Mouse (Mus musculus): ENCODE measurements around the gene Gmfb. TPM values are rescaled to one million over a fixed set of nuclear protein-coding genes. Genes with fewer than 3 reads are reported as not detected.

The Gmfb gene
- polyA plus RNA-seq, 1 experiment from 2014 or later, result 45.1 TPM

DNA sequence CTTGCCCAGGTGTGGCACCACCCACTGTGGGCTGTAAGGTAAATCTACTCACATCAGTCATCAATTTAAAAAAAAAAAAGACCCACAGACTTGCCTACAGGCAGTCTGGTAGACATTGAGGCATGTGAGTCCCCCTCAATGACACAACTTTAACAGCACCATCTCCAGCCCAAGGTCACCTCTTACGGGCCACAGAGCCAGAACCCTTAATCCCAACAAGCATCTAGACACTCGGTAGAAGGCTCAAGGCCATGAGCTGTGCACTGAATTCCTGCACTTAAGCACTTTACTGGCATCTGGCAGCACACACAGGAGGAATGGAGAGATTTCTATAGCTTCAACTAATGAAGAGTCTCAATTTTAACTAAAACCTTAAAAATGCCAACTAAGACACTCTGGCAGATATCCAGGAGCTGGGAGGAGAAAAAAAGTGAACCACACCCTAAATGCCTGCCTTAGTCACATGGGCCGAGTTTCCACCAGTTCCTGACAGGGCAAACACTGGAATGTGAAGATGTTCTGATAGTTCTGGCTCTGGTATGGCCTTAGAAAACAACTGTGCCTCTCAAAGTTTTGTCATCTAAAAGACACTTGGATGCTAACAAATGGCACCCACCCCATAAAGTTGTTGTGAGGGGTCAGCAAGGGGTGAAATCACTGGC is 21.2 kb downstream of the Gmfb start:
- no peaks in the 10 kb centered on the region for H3K27me3 ChIP-seq
- H3K4me1 ChIP-seq (replicated peaks), result no peaks in the 10 kb centered on the region
- H3K9me3 ChIP-seq (replicated peaks), result no peaks in the 10 kb centered on the region
- no peaks in the 10 kb centered on the region for H3K36me3 ChIP-seq
- no peak overlapping the region for H3K4me2 ChIP-seq
- no peak overlapping the region for H3K27ac ChIP-seq
- H3K4me3 ChIP-seq, result no peak overlapping the region
- ATAC-seq (replicated peaks; ENCODE audit: insufficient number of reproducible peaks, insufficient read depth, low FRiP score, low read depth), result no peak
- 51% methylated on average over 3 of the region's 3 CpGs for WGBS
- no peak overlapping the region for H3K9ac ChIP-seq

GRCm38 (mm10) chr14:46794157-46794556 is 27.9 kb downstream of the Gmfb start:
- no peaks in the 10 kb centered on the region for H3K36me3 ChIP-seq
- no peak overlapping the region for H3K4me3 ChIP-seq
- no peak overlapping the region for H3K4me2 ChIP-seq
- H3K27ac ChIP-seq, result no peak overlapping the region
- H3K9me3 ChIP-seq (replicated peaks), result no peaks in the 10 kb centered on the region
- H3K4me1 ChIP-seq (replicated peaks), result peaks cover 1% of the 10 kb centered on the region; the same call in 1 of the 2 replicates
- no peak overlapping the region for H3K9ac ChIP-seq
- no peak for ATAC-seq (replicated peaks; ENCODE audit: insufficient number of reproducible peaks, insufficient read depth, low FRiP score, low read depth)
- H3K27me3 ChIP-seq, result no peaks in the 10 kb centered on the region
- 84% methylated on average over 5 of the region's 5 CpGs for WGBS

- ATAC-seq (replicated peaks; ENCODE audit: insufficient number of reproducible peaks, insufficient read depth, low FRiP score, low read depth), result no peak
- WGBS, result 88% methylated on average over 6 of the region's 6 CpGs
- Histone ChIP-seq H3K9me3 (replicated peaks) (no peaks in the 10 kb centered on the region), H3K4me1 (replicated peaks) (peaks cover 17% of the 10 kb centered on the region), H3K27ac (no peak overlapping the region), H3K27me3 (no peaks in the 10 kb centered on the region), H3K9ac (no peak overlapping the region), H3K36me3 (no peaks in the 10 kb centered on the region), H3K4me3 (no peak overlapping the region), H3K4me2 (no peak overlapping the region)
Measured at GRCm38 (mm10) chr14:46790723-46791122, 31.3 kb downstream of the Gmfb start.

DNA sequence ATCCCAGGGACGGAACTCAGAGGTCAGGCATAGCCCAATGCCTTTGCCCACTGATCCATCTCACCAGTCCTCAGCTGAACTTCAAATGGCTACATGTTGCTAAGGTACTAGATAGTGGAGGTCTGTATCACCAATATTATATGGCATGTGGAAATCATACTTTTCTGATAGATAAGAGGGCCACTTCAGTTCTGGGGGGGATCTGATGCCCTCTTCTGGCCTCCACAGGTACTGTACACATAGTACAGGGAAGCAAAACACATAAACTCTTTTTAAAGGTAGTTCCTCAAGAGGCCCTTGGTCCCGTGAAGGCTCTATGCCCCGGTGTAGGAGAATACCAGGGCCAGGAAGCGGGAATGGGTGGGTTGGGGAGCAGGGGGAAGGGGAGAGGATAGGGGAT is 31.7 kb downstream of the Gmfb start:
- no peaks in the 10 kb centered on the region for H3K27me3 ChIP-seq
- no peak overlapping the region for H3K9ac ChIP-seq
- H3K4me3 ChIP-seq, result no peak overlapping the region
- H3K4me2 ChIP-seq, result no peak overlapping the region
- H3K27ac ChIP-seq, result no peak overlapping the region
- H3K36me3 ChIP-seq, result no peaks in the 10 kb centered on the region
- ATAC-seq (replicated peaks; ENCODE audit: insufficient number of reproducible peaks, insufficient read depth, low FRiP score, low read depth), result no peak
- peaks cover 17% of the 10 kb centered on the region for H3K4me1 ChIP-seq (replicated peaks)
- H3K9me3 ChIP-seq (replicated peaks), result no peaks in the 10 kb centered on the region
- 71% methylated on average over 4 of the region's 4 CpGs for WGBS

GRCm38 (mm10) chr14:46788505-46788901 is 33.5 kb downstream of the Gmfb start:
- Histone ChIP-seq H3K27me3 (no peaks in the 10 kb centered on the region), H3K9me3 (replicated peaks) (no peaks in the 10 kb centered on the region), H3K4me1 (replicated peaks) (peaks cover 17% of the 10 kb centered on the region), H3K36me3 (peaks cover 2% of the 10 kb centered on the region; the same call in 1 of the 2 replicates), H3K27ac (peak overlapping the region; percentile 97), H3K9ac (peak overlapping the region; percentile 5), H3K4me3 (peak overlapping the region; percentile 87), H3K4me2 (peak overlapping the region; percentile 63)
- WGBS, result 13% methylated on average over 8 of the region's 8 CpGs
- ATAC-seq (replicated peaks; ENCODE audit: insufficient number of reproducible peaks, insufficient read depth, low FRiP score, low read depth), result no peak

- Histone ChIP-seq H3K27me3 (no peaks in the 10 kb centered on the region), H3K36me3 (peaks cover 7% of the 10 kb centered on the region; the same call in 1 of the 2 replicates), H3K4me3 (peak within 1 kb of the TSS; percentile 87), H3K27ac (peak within 1 kb of the TSS; percentile 97), H3K9me3 (replicated peaks) (no peaks in the 10 kb centered on the region), H3K4me1 (replicated peaks) (peaks cover 17% of the 10 kb centered on the region), H3K4me2 (peak within 1 kb of the TSS; percentile 63), H3K9ac (peak within 1 kb of the TSS; percentile 91)
- under 1% methylated on average over 86 of the region's 86 CpGs for WGBS
- peak; percentile 93 for ATAC-seq (replicated peaks; ENCODE audit: insufficient number of reproducible peaks, insufficient read depth, low FRiP score, low read depth)
Measured at GRCm38 (mm10) chr14:46787787-46788504, 34.1 kb downstream of the Gmfb start, which contains the start of gene Cnih1. TSS of gene Cnih1 (minus strand) at chr14:46788411.

DNA sequence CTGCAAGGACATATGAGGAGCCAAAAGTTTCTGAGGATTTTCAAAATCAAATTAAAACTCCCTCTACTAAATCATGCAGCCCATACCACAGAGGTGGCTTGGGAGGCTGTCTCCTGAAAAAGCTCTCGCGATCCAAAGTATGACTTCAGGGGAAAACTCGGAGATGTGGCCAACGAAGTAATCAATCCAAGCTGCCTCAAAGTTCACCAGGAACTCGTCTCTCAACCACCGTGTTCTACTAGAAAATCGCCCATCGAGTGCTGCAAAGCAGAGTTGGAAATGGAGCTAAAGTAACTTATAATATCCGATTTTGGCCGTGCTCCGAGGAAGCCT is 34.6 kb downstream of the Gmfb start:
- H3K9me3 ChIP-seq (replicated peaks), result no peaks in the 10 kb centered on the region
- WGBS, result under 1% methylated on average over 11 of the region's 11 CpGs
- H3K27me3 ChIP-seq, result no peaks in the 10 kb centered on the region
- peak overlapping the region; percentile 97 for H3K27ac ChIP-seq
- H3K4me1 ChIP-seq (replicated peaks), result peaks cover 17% of the 10 kb centered on the region
- no peak for ATAC-seq (replicated peaks; ENCODE audit: insufficient number of reproducible peaks, insufficient read depth, low FRiP score, low read depth)
- peak overlapping the region; percentile 63 for H3K4me2 ChIP-seq
- peak overlapping the region; percentile 87 for H3K4me3 ChIP-seq
- H3K36me3 ChIP-seq, result peaks cover 10% of the 10 kb centered on the region; the same call in 1 of the 2 replicates
- H3K9ac ChIP-seq, result peak overlapping the region; percentile 91

DNA sequence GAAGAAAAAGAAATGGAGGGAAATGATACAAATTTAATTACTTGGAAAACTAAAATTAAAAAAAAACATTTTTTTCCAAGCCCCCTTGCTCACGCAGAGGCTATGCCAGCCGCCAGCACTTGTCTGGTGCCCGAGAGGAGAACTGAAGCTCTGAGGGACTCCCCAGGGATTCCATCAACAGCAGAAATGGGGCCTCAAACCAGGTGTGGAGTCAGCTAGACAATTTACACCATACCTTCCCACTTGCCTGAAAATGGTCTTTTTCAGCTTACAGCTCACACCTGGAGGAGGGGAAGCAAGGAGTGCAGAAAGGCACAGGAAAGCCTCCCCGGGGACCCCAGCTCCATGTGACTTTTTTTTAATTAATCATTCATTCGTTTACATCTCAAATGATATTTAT is 36.8 kb downstream of the Gmfb start:
- H3K9ac ChIP-seq, result no peak overlapping the region
- peaks cover 20% of the 10 kb centered on the region for H3K4me1 ChIP-seq (replicated peaks)
- no peak for ATAC-seq (replicated peaks; ENCODE audit: insufficient number of reproducible peaks, insufficient read depth, low FRiP score, low read depth)
- peaks cover 10% of the 10 kb centered on the region; the same call in 1 of the 2 replicates for H3K36me3 ChIP-seq
- no peaks in the 10 kb centered on the region for H3K27me3 ChIP-seq
- no peaks in the 10 kb centered on the region for H3K9me3 ChIP-seq (replicated peaks)
- no peak overlapping the region for H3K4me2 ChIP-seq
- H3K4me3 ChIP-seq, result no peak overlapping the region
- H3K27ac ChIP-seq, result no peak overlapping the region
- WGBS, result 87% methylated on average over 5 of the region's 5 CpGs

DNA sequence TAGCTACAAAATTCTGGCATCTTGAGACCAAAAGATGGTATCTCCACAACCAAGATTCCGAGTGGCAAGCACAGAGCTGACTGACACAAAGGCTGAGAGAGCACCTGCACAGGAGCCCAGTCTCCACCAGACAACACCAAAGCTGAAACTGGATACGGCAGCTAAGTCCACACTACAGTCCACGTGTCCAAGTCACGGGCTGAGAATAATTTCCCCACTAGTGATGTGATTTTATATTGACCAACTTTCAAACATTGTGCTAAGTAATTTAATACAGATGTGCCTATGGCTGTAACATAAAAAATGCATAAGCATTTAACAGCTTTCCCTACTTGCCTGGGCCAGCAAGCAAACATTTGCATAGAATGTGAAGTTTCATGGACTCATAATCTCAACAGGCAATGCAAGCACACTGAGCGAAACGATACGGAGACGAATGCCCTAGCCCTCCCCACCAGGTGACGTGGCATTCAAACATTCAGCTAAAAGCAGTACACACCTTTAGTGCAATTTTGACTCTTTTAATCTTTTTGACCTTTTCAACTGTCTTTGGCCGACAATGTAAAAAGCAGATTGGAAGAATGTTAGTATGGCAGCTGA is 38.6 kb downstream of the Gmfb start:
- WGBS, result 84% methylated on average over 10 of the region's 10 CpGs

GRCm38 (mm10) chr14:46782187-46782828 is 39.7 kb downstream of the Gmfb start:
- H3K4me2 ChIP-seq, result no peak overlapping the region
- 73% methylated on average over 8 of the region's 8 CpGs for WGBS
- no peak overlapping the region for H3K27ac ChIP-seq
- no peak overlapping the region for H3K4me3 ChIP-seq
- ATAC-seq (replicated peaks; ENCODE audit: insufficient number of reproducible peaks, insufficient read depth, low FRiP score, low read depth), result no peak
- H3K9me3 ChIP-seq (replicated peaks), result no peaks in the 10 kb centered on the region; the same call in 1 of the 2 replicates
- H3K36me3 ChIP-seq, result peaks cover 39% of the 10 kb centered on the region
- H3K9ac ChIP-seq, result no peak overlapping the region
- peaks cover 14% of the 10 kb centered on the region for H3K4me1 ChIP-seq (replicated peaks)
- no peaks in the 10 kb centered on the region for H3K27me3 ChIP-seq

More for the DNA sequence above, 38.6 kb downstream of the Gmfb start:
- peaks cover 29% of the 10 kb centered on the region for H3K36me3 ChIP-seq
- no peaks in the 10 kb centered on the region for H3K27me3 ChIP-seq
- no peak overlapping the region for H3K9ac ChIP-seq
- no peak overlapping the region for H3K4me2 ChIP-seq
- no peak for ATAC-seq (replicated peaks; ENCODE audit: insufficient number of reproducible peaks, insufficient read depth, low FRiP score, low read depth)
- peaks cover 14% of the 10 kb centered on the region for H3K4me1 ChIP-seq (replicated peaks)
- H3K27ac ChIP-seq, result no peak overlapping the region
- no peaks in the 10 kb centered on the region; the same call in 1 of the 2 replicates for H3K9me3 ChIP-seq (replicated peaks)
- no peak overlapping the region for H3K4me3 ChIP-seq

DNA sequence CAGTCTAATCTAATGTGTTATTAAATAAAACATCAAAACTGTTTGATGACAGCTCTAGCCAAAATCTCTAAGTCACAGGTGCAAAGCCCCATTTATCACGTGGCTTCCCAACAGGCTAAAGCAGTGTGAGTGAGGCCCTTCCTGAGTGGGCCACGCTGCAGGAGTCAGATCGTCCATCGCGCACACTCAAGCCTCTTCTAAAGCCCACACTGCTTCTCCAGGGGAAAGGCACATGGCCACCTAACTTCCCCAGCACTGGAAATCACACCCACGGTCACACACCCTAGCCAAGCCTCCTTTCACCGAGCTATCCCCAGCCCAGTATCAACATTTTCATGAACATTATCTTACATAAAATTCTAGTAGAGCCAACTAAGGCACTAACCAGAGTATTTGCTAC is 41.0 kb downstream of the Gmfb start:
- Histone ChIP-seq H3K27me3 (no peaks in the 10 kb centered on the region), H3K9me3 (replicated peaks) (no peaks in the 10 kb centered on the region; the same call in 1 of the 2 replicates), H3K36me3 (peaks cover 41% of the 10 kb centered on the region), H3K4me2 (no peak overlapping the region), H3K4me1 (replicated peaks) (peaks cover 5% of the 10 kb centered on the region), H3K9ac (no peak overlapping the region), H3K4me3 (no peak overlapping the region), H3K27ac (no peak overlapping the region)
- WGBS, result 86% methylated on average over 7 of the region's 7 CpGs
- no peak for ATAC-seq (replicated peaks; ENCODE audit: insufficient number of reproducible peaks, insufficient read depth, low FRiP score, low read depth)

All from heart, embryonic 15.5 days (tissue).